Mouse (Mus musculus) thymus, adult 2 months (tissue): Measurements from ENCODE around the gene Slfn14.

Experiments used
- CTCF ChIP-seq: fragments of 200-500 bp; IDR thresholded peaks from 2 replicates; pipeline ENCODE4 v1.5.1; 2012; ENCODE audit warnings: mild to moderate bottlenecking, control low read depth, low read length, moderate library complexity, borderline replicate concordance; ENCODE audit not compliant: control insufficient read depth, poor library complexity, insufficient read depth; ENCODE audit errors: extremely low read depth
- POLR2A ChIP-seq: fragments of 200-500 bp; IDR thresholded peaks from 2 replicates; pipeline ENCODE4 v1.6.1; 2012; ENCODE audit warnings: mild to moderate bottlenecking, low read length, control low read depth, moderate library complexity; ENCODE audit not compliant: control insufficient read depth, poor library complexity, insufficient read depth; ENCODE audit errors: extremely low read depth

DNA sequence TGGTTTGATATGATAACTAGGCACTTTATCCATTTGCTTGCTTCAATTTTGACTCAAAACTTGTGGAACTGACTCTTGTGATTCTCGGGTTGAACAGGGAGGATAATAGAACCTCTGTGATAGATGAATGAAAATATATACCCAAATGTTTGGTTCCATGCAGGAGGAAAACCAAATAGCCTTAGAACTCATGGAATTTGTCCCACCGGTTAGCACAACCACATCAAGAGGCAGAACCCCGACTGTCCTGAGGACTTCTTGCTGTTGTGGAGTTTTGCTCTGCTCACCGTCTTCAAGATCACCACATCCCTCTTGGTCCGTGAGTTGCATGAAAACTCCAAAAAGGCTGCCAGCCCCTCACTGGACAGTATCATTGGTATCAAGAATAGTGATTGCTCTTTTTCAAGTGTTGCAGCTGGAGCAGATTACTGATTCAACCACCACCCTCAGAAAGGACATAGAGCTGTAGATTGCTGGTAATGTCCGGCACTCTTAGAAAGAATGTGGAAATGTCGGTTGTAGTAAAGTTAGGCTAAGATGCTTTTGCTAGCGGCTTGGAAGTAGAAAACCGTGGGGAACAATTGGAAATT, 61.1 kb downstream of the Slfn14 start:
- TF ChIP-seq POLR2A (no peak), CTCF (no peak)
